Mouse (Mus musculus) mesoderm, embryonic 11.5 days (tissue): ENCODE data around the gene Sv2a.
"Not testable (repeated sequence)": the region's sequence is repeated elsewhere in the genome, so short reads cannot be mapped to it uniquely, and the experiment has no call there.

Experiments used
- DNase-seq: peaks from one replicate; pipeline ENCODE4 v3.0.0-alpha.2; 2012; ENCODE audit warnings: low read depth, low spot score

Sv2a gene

GRCm38 (mm10) chr3:96220131-96220764, 39.3 kb downstream of the Sv2a start:
- DNase-seq, result peak; percentile 62

DNA sequence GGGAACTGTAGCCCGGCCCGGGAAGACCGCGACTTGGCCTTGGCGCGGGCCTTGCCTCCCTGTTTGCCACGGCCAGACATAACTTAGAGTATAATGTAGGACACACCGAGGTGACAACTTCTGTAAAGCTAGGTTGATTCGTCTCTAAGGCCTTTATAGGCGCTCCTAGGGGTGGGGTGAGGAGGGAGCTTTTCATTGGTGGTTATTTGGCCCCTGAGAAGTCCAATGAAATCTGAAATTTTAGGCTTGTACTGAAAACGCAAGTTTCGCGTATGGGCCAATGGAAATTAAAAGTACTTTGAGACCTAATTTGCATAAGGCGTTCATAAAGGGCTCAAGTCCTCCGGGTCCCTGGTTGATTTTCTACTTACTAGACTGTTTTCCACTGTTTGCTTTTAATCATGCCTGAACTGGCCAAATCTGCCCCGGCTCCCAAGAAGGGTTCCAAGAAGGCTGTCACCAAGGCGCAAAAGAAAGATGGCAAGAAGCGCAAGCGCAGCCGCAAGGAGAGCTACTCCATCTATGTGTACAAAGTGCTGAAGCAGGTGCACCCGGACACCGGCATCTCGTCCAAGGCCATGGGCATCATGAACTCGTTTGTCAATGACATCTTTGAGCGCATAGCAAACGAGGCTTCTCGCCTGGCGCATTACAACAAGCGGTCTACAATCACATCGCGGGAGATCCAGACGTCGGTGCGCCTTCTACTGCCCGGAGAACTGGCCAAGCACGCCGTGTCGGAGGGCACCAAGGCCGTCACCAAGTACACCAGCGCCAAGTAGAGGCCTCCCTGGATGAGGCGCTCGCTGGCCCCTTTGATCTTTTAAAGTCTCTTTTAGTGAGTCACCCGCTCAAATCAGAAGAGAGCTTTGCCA, 40.1 kb downstream of the Sv2a start, which contains the start of the genes Hist2h2ac and Hist2h2be:
Hist2h2ac (minus strand) TSS at position 116 of the 875 bp plus-strand sequence.
Hist2h2be (plus strand) TSS at position 355 of the 875 bp plus-strand sequence.
- DNase-seq, result peak; percentile 89

DNA sequence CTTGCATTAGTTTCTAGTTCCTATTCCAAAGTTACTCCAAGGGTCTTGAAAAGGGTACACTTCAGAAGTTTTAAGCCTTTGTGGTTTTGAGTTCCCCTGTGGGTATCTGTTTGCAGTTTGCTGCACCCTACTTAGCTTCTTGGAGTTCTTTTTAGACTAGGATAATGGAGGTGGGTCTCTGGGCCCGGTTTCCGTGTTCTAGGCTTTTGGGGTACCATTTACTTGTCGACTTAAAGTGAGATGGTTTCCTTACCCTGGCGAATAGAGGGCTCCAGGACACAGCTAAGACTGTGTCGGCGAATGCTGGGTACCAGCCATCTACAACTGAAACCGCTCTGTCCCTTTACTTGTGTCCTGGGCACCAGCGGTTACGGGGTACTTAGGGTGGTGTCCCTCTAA, 40.7 kb downstream of the Sv2a start:
- DNase-seq, result no peak

DNA sequence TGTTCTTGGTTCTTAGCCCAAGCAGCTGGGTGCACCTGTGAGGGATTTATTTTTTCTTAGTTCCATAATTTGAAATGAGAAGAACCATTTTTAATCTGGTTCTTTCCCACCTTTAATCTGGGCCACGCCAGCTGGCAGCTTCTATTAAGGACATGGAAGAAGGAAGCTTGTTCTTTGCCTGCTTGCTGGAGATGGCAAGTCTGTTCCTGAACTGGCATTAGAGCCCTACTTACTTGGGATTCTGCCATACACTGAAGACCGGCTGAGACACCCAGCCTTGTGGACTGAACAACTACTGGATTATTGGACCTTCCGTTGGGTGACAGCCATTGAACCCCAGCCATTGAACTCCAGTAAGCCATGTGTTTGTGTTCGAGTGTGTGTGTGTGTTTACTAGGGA, 41.8 kb downstream of the Sv2a start:
- DNase-seq, result no peak

DNA sequence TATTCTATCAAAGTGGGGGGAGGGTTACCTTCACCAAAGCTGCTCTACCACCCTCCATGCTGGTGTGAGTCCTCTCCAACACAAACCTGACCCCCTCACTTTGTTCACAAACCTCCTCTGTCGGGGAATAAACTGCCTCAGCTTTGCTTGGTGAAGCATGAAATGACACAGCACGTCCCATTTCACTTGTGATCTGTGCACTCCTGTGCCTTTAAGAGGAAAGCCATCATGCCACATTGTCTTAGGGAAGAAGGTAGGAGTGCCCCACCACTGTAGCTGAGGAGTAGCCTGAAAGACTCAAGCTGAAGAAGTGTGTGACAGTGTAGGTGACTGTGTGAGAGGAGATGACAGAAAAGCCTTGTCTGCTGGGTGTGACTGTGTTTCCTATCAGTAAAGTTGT, 44.5 kb downstream of the Sv2a start:
- DNase-seq, result no peak

- no peak for DNase-seq
These were observed 46.0 kb downstream of the Sv2a start for GRCm38 (mm10) chr3:96226695-96227648.

DNA sequence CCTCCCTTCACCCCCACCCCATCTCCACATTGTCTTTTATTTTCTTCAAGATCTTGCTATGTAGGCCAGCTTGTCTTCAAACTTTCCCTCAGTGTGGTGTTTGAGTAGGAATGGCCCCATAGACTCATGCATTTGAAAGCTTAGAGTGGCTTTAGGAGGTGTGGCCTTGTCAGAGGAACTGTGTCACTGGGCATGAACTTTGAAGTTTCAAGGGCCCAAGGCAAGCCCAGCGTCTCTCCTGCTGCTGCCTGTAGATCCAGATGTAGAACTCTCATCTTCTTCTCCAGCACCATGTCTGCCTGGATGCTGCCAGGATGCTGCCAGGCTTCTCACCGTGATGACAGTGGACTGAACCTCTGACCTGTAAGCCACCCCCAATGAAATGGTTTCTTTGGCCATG, 47.9 kb downstream of the Sv2a start:
- DNase-seq, result no peak

DNA sequence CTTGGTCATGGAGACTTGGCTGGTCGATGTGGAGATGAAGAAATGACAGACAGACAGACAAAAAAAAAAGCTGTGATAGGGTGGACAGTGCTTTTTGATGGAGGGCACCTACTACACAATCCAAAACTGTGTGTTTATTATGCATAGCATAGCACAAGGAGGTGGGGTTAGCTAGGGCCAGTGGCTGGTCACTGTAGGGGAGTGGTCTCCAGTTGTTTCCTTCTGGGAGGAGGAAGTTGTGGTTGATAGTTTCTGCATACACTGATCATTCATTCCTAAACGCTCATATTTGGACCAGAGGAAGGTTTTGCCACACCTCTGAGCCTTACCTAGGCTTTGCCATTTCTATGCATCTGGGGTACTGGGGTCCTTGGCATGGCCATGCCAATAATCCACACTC, 49.5 kb downstream of the Sv2a start:
- DNase-seq, result no peak

GRCm38 (mm10) chr3:96230910-96231757, 50.2 kb downstream of the Sv2a start:
- no peak for DNase-seq

DNA sequence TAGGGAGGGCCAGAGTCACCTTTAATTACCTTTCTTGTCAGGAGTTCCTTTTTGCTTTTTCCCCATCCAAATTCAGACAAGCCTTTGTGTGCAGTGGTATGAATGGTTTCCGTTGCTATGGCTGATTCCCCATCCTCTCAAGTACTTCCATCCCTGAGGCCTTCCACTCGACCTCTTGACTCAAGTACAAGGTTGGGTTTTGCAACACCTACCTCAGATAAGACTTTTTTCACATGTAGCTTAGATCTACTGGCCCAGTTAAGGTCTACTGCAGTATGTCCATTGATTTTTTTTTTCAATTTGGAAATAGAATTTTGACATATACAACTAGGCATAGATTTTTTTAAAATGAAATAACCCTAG, 50.8 kb downstream of the Sv2a start:
- no peak for DNase-seq

DNA sequence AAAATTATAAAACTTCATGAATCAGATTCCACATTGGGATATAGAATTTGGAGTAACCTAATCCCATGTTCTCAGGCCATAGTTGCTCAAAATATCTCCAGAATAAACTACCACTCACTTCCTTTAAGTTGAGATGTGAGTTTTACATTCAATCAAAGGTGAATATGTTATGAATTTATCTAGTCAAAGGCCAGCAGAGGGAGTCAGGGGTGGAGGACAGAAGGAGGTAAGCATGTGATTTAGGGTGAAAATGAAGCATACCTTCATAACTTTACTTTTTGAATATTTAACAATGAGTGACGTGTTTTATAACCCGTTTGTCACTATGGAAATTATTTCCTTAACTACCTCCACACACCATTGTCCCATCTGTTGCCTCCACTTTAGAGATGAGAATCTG, 54.0 kb downstream of the Sv2a start:
- DNase-seq, result no peak

GRCm38 (mm10) chr3:96235836-96236235, 54.9 kb downstream of the Sv2a start:
- no peak for DNase-seq

DNA sequence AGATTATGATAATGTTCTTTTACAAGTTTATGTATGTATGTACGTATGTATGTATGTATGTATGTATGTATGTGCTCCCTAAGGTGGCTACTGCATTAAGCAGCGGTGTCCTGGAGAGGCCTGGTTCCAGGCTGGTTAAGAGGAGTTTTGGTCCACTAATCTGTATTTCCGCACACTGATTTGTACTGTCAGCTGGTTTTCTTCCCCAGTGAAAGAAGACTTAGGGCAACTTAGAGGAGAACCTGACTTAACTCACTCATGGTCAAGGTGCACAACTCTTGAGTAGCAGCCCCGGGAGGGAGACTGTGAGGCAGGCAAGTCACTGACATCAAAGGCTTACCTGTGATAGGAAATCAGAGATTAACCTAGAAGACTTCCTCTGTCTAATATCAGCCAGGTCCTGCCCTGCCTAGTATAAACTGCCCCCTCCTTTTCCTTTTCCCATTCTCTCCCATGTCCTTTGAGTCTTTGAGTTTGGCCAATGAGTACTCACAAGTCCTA, 55.9 kb downstream of the Sv2a start:
- no peak for DNase-seq

DNA sequence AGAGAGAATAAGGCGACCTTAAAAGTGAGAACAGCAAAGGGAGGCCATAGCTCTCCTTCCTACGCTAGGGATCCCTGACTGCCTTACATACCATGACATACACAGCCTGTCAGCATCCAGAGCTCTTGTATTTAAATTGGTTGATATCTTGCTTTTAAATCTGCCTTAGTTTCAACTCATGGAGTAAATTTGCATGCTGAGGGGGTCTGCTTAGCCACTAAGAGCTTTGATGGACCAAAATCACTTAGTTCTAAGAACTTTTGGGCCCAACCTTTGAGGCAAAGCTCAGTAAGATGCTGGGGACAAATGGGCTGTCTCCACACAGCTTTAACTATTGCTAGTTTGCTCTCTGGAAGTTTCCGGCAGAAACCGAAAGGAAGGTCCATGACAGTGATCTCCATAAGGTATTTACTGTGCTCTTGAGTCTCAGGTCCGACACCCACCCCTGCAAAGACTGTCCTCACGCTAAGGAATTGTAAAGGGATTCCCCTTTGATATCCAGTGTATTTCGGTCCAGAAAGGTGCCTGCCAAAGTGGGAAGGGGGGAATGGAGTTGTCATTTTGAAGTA, 56.5 kb downstream of the Sv2a start:
- DNase-seq, result no peak

GRCm38 (mm10) chr3:96237904-96238511, 57.1 kb downstream of the Sv2a start:
- DNase-seq, result no peak

GRCm38 (mm10) chr3:96238954-96239793, 58.2 kb downstream of the Sv2a start, which contains the start of gene Hist2h3c2:
Hist2h3c2 (minus strand) TSS chr3:96239127.
- not testable (repeated sequence) for DNase-seq

DNA sequence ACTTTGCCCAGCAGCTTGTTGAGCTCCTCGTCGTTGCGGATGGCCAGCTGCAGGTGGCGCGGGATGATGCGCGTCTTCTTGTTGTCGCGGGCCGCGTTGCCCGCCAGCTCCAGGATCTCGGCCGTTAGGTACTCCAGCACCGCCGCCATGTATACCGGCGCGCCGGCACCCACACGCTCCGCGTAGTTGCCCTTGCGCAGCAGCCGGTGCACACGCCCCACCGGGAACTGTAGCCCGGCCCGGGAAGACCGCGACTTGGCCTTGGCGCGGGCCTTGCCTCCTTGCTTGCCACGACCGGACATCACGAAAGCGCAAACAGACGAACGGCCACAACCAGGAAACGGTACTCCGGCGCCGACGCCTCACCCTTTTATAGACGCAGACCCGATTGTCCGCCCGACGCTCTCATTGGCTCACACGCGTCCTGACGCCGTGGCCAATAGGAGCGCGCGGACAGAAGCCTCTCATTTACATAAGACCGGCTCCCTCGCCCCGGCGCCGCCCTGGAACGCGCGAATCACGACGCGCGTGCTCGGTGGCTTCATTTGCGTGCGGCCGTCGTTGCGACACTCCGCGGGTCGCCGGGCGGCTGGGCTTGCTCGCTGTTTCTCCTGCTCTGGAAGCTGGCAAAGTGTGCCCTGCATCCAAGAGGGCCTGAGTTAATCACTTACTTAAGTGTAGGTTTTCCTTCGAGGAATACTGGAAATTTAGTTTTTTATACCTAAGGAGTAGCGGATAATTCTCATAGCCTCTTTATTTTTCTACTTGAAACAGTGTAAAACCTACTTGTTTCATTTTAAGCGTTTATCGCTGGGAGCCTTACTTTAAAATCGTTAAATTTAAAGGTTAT, 59.2 kb downstream of the Sv2a start, which contains the start of gene Hist2h2aa2:
Hist2h2aa2 (minus strand) TSS at position 328 of the 850 bp plus-strand sequence.
- not testable (repeated sequence) for DNase-seq

DNA sequence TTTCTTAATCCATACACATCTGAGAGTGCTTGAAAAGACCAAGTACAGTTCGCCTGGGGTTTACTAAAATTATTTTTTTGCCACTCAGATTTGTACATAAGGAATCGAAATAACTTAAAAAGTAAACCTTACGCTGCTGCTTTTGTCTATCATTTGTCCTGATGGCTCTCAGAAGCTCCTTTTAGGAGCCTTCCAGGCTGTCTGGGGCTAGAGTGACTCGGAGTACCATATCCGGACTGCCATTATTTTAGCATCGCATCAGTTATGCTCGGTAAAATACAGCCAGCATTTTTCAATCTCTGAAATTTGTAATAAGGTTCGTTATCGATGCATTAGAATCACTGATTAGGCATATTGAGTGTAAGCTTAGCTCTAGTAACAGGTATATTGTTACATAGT, 59.8 kb downstream of the Sv2a start:
- no peak for DNase-seq
